Mouse (Mus musculus) limb, embryonic 15.5 days (tissue): ENCODE data around the gene Polg. TPM values are rescaled to one million over a fixed set of nuclear protein-coding genes. Genes with fewer than 3 reads are reported as not detected.

Source experiments
- microRNA-seq: library from miRNA; unstranded; fragments of <30 nt; microRNA quantifications from one replicate; pipeline ENCODE4, GENCODE M21; 2016
- polyA plus RNA-seq: library from polyadenylated mRNA; unstranded; fragments of >200 nt; fragmentation: Nextera tagmentation; extraction: Ambion mirVana; gene quantifications from 2 replicates; pipeline ENCODE4 v1.2.1, GENCODE M21; 2015

The Polg gene
- polyA plus RNA-seq, 1 experiment from 2014 or later: 33.7 TPM

Small RNA genes lying within 50 kb of the gene (microRNA-seq; reads per million reads assigned to microRNA genes)
- 1.4 reads per million for gene Mir9-3

Other genes with a start within 250 kb of the Polg start
- gene Abhd2, start 193.2 kb downstream of the Polg start, polyA plus RNA-seq: 9.5 and 9.6 TPM in 2 replicates
- gene Rlbp1, start 79.3 kb downstream of the Polg start, polyA plus RNA-seq: 1.1 and 2.0 TPM in 2 replicates
- 6.1 and 6.2 TPM in 2 replicates for gene Fanci, start 74.4 kb downstream of the Polg start, polyA plus RNA-seq
- not detected in 2 replicates for gene Rhcg, start 151.3 kb upstream of the Polg start, polyA plus RNA-seq
- 6.4 and 7.6 TPM in 2 replicates for gene Ticrr, start 193.8 kb upstream of the Polg start, polyA plus RNA-seq
- 4.8 and 6.2 TPM in 2 replicates for gene Kif7, start 249.4 kb upstream of the Polg start, polyA plus RNA-seq